Mouse (Mus musculus) adrenal gland, adult 2 months (tissue): ENCODE results near the gene Matn1. TPM values are rescaled to one million over a fixed set of nuclear protein-coding genes. Genes with fewer than 3 reads are reported as not detected.

Experiments
- DNase-seq: peaks from one replicate; pipeline ENCODE4 v3.0.0; 2021
- polyA plus RNA-seq: library from polyadenylated mRNA; depleted of rRNA; stranded (reverse); fragments of >200 nt; gene quantifications from 2 replicates; pipeline ENCODE4 v1.2.3, GENCODE M21; 2012; rRNA removed
- total RNA-seq, 2 experiments: library from RNA; stranded (reverse); gene quantifications; 2 replicates each; pipeline ENCODE4 v1.2.3; 2021

Matn1 gene
- total and polyA plus RNA-seq, 3 experiments: not detected

- DNase-seq: no peak
Measured at GRCm38 (mm10) chr4:130984416-130985182, 40.4 kb downstream of the Matn1 start.

GRCm38 (mm10) chr4:130987046-130987445, 42.9 kb downstream of the Matn1 start:
- DNase-seq: no peak

GRCm38 (mm10) chr4:130988219-130988839, 44.1 kb downstream of the Matn1 start:
- peak; percentile 6 for DNase-seq

- DNase-seq: no peak
Measured at GRCm38 (mm10) chr4:130989146-130989545, 45.0 kb downstream of the Matn1 start.

GRCm38 (mm10) chr4:130990966-130991365, 46.8 kb downstream of the Matn1 start:
- no peak for DNase-seq

- DNase-seq: no peak
Measured at GRCm38 (mm10) chr4:130994556-130994955, 50.4 kb downstream of the Matn1 start.

GRCm38 (mm10) chr4:130999744-131000527, 55.8 kb downstream of the Matn1 start:
- DNase-seq: no peak

- DNase-seq: no peak
Measured at GRCm38 (mm10) chr4:131000614-131001178, 56.5 kb downstream of the Matn1 start.

Other genes starting within 250 kb of the Matn1 start
- gene Sdc3, start 151.8 kb upstream of the Matn1 start, total RNA-seq: 100 to 1,000 TPM; 324 to 579 TPM
- gene Sdc3, start 151.8 kb upstream of the Matn1 start, polyA plus RNA-seq: 702 and 1,082 TPM in 2 replicates
- gene Laptm5, start 31.3 kb upstream of the Matn1 start, total RNA-seq: 10 to 100 TPM; 30.8 to 36.8 TPM
- 72.4 and 79.8 TPM in 2 replicates for gene Laptm5, start 31.3 kb upstream of the Matn1 start, polyA plus RNA-seq